Mouse (Mus musculus) G1E (cell line): ENCODE measurements around the gene Cenpc1. TPM values are rescaled to one million over a fixed set of nuclear protein-coding genes. Genes with fewer than 3 reads are reported as not detected.

ENCODE experiments used
- ATAC-seq: 2 replicates; pipeline ENCODE4 v1.8.0; 2016; ENCODE audit warnings: mild to moderate bottlenecking; ENCODE audit not compliant: insufficient number of reproducible peaks, poor library complexity, low FRiP score, severe bottlenecking; ENCODE audit errors: extremely low read depth
- DNase-seq: peaks from one replicate; pipeline ENCODE4 v3.0.0; 2012; ENCODE audit warnings: low spot score
- H3K27me3 ChIP-seq: 2 replicates; pipeline ENCODE4 v1.6.1; 2012; ENCODE audit warnings: mild to moderate bottlenecking, low read length, inconsistent platforms; ENCODE audit not compliant: insufficient read depth
- H3K36me3 ChIP-seq: replicated peaks from 2 replicates; pipeline ENCODE3; 2012; ENCODE audit warnings: mild to moderate bottlenecking, inconsistent platforms
- H3K4me1 ChIP-seq: 2 replicates; pipeline ENCODE4 v1.6.1; 2012; ENCODE audit warnings: low read depth, low read length, inconsistent platforms, mixed read lengths; ENCODE audit not compliant: insufficient read depth
- H3K4me3 ChIP-seq: 2 replicates; pipeline ENCODE4 v1.5.1; 2012; ENCODE audit warnings: low read depth, mild to moderate bottlenecking, inconsistent platforms, low read length, moderate library complexity, mixed read lengths
- H3K9me3 ChIP-seq: replicated peaks from 2 replicates; pipeline ENCODE4 v1.6.1; 2012; ENCODE audit warnings: inconsistent platforms
- CTCF ChIP-seq: IDR thresholded peaks from 2 replicates; pipeline ENCODE4 v1.5.1; 2012; ENCODE audit warnings: low read depth, low read length, inconsistent platforms, mixed read lengths
- GATA1 ChIP-seq: IDR thresholded peaks from 2 replicates; pipeline ENCODE4 v1.6.1; 2012; ENCODE audit warnings: borderline replicate concordance, low read length, inconsistent platforms, mixed read lengths
- GATA2 ChIP-seq: IDR thresholded peaks from 2 replicates; pipeline ENCODE4 v1.6.1; 2012; ENCODE audit warnings: low read depth, low read length, inconsistent platforms, borderline replicate concordance
- POLR2AphosphoS5 ChIP-seq: IDR thresholded peaks from 2 replicates; pipeline ENCODE4 v1.6.1; 2012; ENCODE audit warnings: low read depth, low read length, inconsistent platforms; ENCODE audit not compliant: insufficient replicate concordance
- TAL1 ChIP-seq: conservative IDR thresholded peaks from 2 replicates; pipeline ENCODE4 v1.6.1; 2012; ENCODE audit warnings: low read depth, low read length, inconsistent platforms, mixed read lengths
- polyA plus RNA-seq: library from polyadenylated mRNA; stranded (reverse); fragments of >175 nt; gene quantifications from 2 replicates; pipeline ENCODE4 v1.2.3, GENCODE M21; 2012
- total RNA-seq, 2 experiments: library from RNA; stranded (forward) in 1 of 2; stranded (reverse) in 1 of 2; fragments of 200-1000 nt in 1 of 2; fragments of >200 nt in 1 of 2; fragmentation: Nextera tagmentation in 1 of 2; gene quantifications; 2 replicates each; pipeline ENCODE4 v1.2.3; 2014 to 2017

The Cenpc1 gene
- total and polyA plus RNA-seq, 3 experiments: 11.1 to 65.4 (median 46.8) TPM

- no peaks in the 10 kb centered on the region for H3K9me3 ChIP-seq
- DNase-seq: no peak
- peaks cover 12% of the 10 kb centered on the region for H3K4me1 ChIP-seq
- H3K4me3 ChIP-seq: no peak overlapping the region
- ATAC-seq: no peak
- H3K27me3 ChIP-seq: no peaks in the 10 kb centered on the region
- H3K36me3 ChIP-seq: no peaks in the 10 kb centered on the region
- TF ChIP-seq TAL1 (no peak), POLR2AphosphoS5 (no peak), GATA2 (no peak), CTCF (no peak), GATA1 (no peak)
These were observed 7.5 kb upstream of the Cenpc1 start for GRCm38 (mm10) chr5:86072756-86073386.

- H3K9me3 ChIP-seq: no peaks in the 10 kb centered on the region
- H3K36me3 ChIP-seq: no peaks in the 10 kb centered on the region
- H3K4me1 ChIP-seq: peaks cover 22% of the 10 kb centered on the region
- no peak for ATAC-seq
- no peak for DNase-seq
- TF ChIP-seq GATA1 (no peak), TAL1 (no peak), GATA2 (no peak), CTCF (no peak), POLR2AphosphoS5 (no peak)
- no peak within 1 kb of the TSS; the same call in 1 of the 2 replicates for H3K4me3 ChIP-seq
- no peaks in the 10 kb centered on the region for H3K27me3 ChIP-seq
These were observed 6.2 kb upstream of the Cenpc1 start, which contains the start of gene Stap1 for GRCm38 (mm10) chr5:86071538-86071937. Gene Stap1, plus strand, starts transcription at chr5:86071746.

- ATAC-seq (no peak), DNase-seq (no peak)
- Histone ChIP-seq H3K9me3 (no peaks in the 10 kb centered on the region), H3K27me3 (no peaks in the 10 kb centered on the region), H3K36me3 (no peaks in the 10 kb centered on the region), H3K4me1 (peaks cover 30% of the 10 kb centered on the region), H3K4me3 (no peak overlapping the region)
- TF ChIP-seq GATA1 (no peak), POLR2AphosphoS5 (no peak), CTCF (no peak), TAL1 (no peak), GATA2 (no peak)
These were observed 3.7 kb upstream of the Cenpc1 start for GRCm38 (mm10) chr5:86069121-86069520.

GRCm38 (mm10) chr5:86068451-86068850 lies 3.1 kb upstream of the Cenpc1 start:
- peaks cover 36% of the 10 kb centered on the region for H3K4me1 ChIP-seq
- no peaks in the 10 kb centered on the region for H3K9me3 ChIP-seq
- H3K36me3 ChIP-seq: no peaks in the 10 kb centered on the region
- ATAC-seq: no peak
- H3K27me3 ChIP-seq: no peaks in the 10 kb centered on the region
- no peak overlapping the region for H3K4me3 ChIP-seq
- DNase-seq: no peak
- TF ChIP-seq TAL1: no peak
- no peak for TF ChIP-seq GATA2
- TF ChIP-seq CTCF: no peak
- no peak for TF ChIP-seq POLR2AphosphoS5
- TF ChIP-seq GATA1: no peak

GRCm38 (mm10) chr5:86066551-86066929 lies 1.2 kb upstream of the Cenpc1 start:
- H3K36me3 ChIP-seq: peaks cover 2% of the 10 kb centered on the region
- peaks cover 36% of the 10 kb centered on the region for H3K4me1 ChIP-seq
- H3K9me3 ChIP-seq: no peaks in the 10 kb centered on the region
- DNase-seq (peak; percentile 13), ATAC-seq (peak; percentile 43; the same call in 1 of the 2 replicates)
- H3K4me3 ChIP-seq: peak overlapping the region; percentile 86
- TF ChIP-seq POLR2AphosphoS5 (no peak), GATA1 (no peak), TAL1 (no peak), CTCF (peak; percentile 65)
- no peaks in the 10 kb centered on the region for H3K27me3 ChIP-seq

GRCm38 (mm10) chr5:86065876-86066550 lies 630 bp upstream of the Cenpc1 start:
- H3K4me1 ChIP-seq: peaks cover 33% of the 10 kb centered on the region
- ATAC-seq: no peak
- no peak for DNase-seq
- peak overlapping the region; percentile 86 for H3K4me3 ChIP-seq
- no peaks in the 10 kb centered on the region for H3K27me3 ChIP-seq
- no peaks in the 10 kb centered on the region for H3K9me3 ChIP-seq
- TF ChIP-seq CTCF (no peak), GATA2 (no peak), TAL1 (no peak), POLR2AphosphoS5 (no peak), GATA1 (no peak)
- H3K36me3 ChIP-seq: peaks cover 2% of the 10 kb centered on the region
